In genomic region chrX:71365510-71365909, GRCm38 (mm10) we compare ENCODE assay signal across 8 mouse cellular contexts. TPM values are rescaled to one million over a fixed set of nuclear protein-coding genes. Genes with fewer than 3 reads are reported as not detected.
A peak's percentile ranks its signal among the peaks of the same experiment; 100 is the strongest.
DNase-seq lines count a peak whose midpoint lies in the region; ATAC-seq and TF ChIP-seq lines count a peak whose summit lies in the region.

No protein-coding gene starts in this region.

- H3K4me3 ChIP-seq in heart, embryonic 11.5 days (ENCODE audit: low read depth, low read length) = peak overlapping the region; percentile 61
- H3K4me3 ChIP-seq in ES-Bruce4 (ENCODE audit: low read depth, low read length) = no peak overlapping the region; the same call in 1 of the 2 replicates
- peak overlapping the region; percentile 74 for H3K4me3 ChIP-seq in liver, embryonic 15.5 days (replicated peaks)

- no peak for TF ChIP-seq POLR2A in ES-Bruce4 (IDR thresholded peaks at IDR 0.05; ENCODE audit: insufficient read depth, low read length)

- H3K36me3 ChIP-seq in heart, embryonic 11.5 days (ENCODE audit: control insufficient read depth, insufficient read depth, low read length) = no peaks in the 10 kb centered on the region
- no peaks in the 10 kb centered on the region for H3K36me3 ChIP-seq in ES-Bruce4 (ENCODE audit: control insufficient read depth, insufficient read depth, low read length, poor library complexity, severe bottlenecking)
- no peaks in the 10 kb centered on the region for H3K36me3 ChIP-seq in liver, embryonic 15.5 days (replicated peaks)

- no peaks in the 10 kb centered on the region for H3K9me3 ChIP-seq in heart, embryonic 11.5 days (replicated peaks; ENCODE audit: control insufficient read depth, low read length)
- no peaks in the 10 kb centered on the region for H3K9me3 ChIP-seq in ES-Bruce4 (replicated peaks; ENCODE audit: control insufficient read depth, insufficient read depth, low read length, poor library complexity, severe bottlenecking)
- no peaks in the 10 kb centered on the region for H3K9me3 ChIP-seq in liver, embryonic 15.5 days (replicated peaks)

- no peak overlapping the region for H3K9ac ChIP-seq in heart, embryonic 11.5 days (ENCODE audit: low read depth, low read length)
- peak overlapping the region; percentile 61 for H3K9ac ChIP-seq in ES-Bruce4 (ENCODE audit: low read depth, poor library complexity, severe bottlenecking)
- H3K9ac ChIP-seq in liver, embryonic 15.5 days = peak overlapping the region; percentile 78; the same call in 1 of the 2 replicates

- H3K27ac ChIP-seq in heart, embryonic 11.5 days (ENCODE audit: low read depth, low read length) = no peak overlapping the region
- no peak overlapping the region for H3K27ac ChIP-seq in ES-Bruce4 (ENCODE audit: insufficient read depth, low read length)
- H3K27ac ChIP-seq in liver, embryonic 15.5 days (replicated peaks) = no peak overlapping the region

- no peak for DNase-seq in heart, postnatal 25 days (ENCODE audit: low spot score)
- DNase-seq in yolk sac, embryonic 10.5 days (ENCODE audit: low spot score) = no peak
- no peak for DNase-seq in frontal cortex, postnatal 14 days (ENCODE audit: low spot score in 2 of 2)

- H3K4me1 ChIP-seq in heart, embryonic 11.5 days (ENCODE audit: control insufficient read depth, insufficient read depth, low read length) = no peaks in the 10 kb centered on the region
- no peaks in the 10 kb centered on the region for H3K4me1 ChIP-seq in ES-Bruce4 (ENCODE audit: control insufficient read depth, insufficient read depth, low read length)
- H3K4me1 ChIP-seq in liver, embryonic 15.5 days (replicated peaks) = peaks cover 13% of the 10 kb centered on the region

- 66% methylated on average over 3 of the region's 3 CpGs for WGBS in heart, embryonic 11.5 days (ENCODE audit: insufficient replicate concordance)
- 48% methylated on average over 3 of the region's 3 CpGs for WGBS in liver, embryonic 15.5 days (ENCODE audit: insufficient replicate concordance)

- TF ChIP-seq EP300 in ES-Bruce4 (IDR thresholded peaks at IDR 0.05; ENCODE audit: insufficient read depth, low read depth, low read length) = no peak

- no peaks in the 10 kb centered on the region for H3K27me3 ChIP-seq in heart, embryonic 11.5 days (ENCODE audit: control insufficient read depth, insufficient read depth, low read length)
- H3K27me3 ChIP-seq in ES-Bruce4 (ENCODE audit: control insufficient read depth, insufficient read depth, low read length, poor library complexity, severe bottlenecking) = no peaks in the 10 kb centered on the region
- no peaks in the 10 kb centered on the region for H3K27me3 ChIP-seq in liver, embryonic 15.5 days

- intact Hi-C loops in heart, postnatal 25 days (cut with DNase I) = no loop called here

- peak overlapping the region; percentile 66 for H3K4me2 ChIP-seq in heart, embryonic 11.5 days
- H3K4me2 ChIP-seq in liver, embryonic 15.5 days = peak overlapping the region; percentile 79

- no peak for TF ChIP-seq CTCF in ES-Bruce4 (IDR thresholded peaks at IDR 0.05; ENCODE audit: low read depth, low read length)

- no peak for ATAC-seq in heart, embryonic 11.5 days (replicated peaks; ENCODE audit: insufficient number of reproducible peaks, low FRiP score, low TSS enrichment)
- peak; percentile 35 for ATAC-seq in granulocyte monocyte progenitor cell, adult 5-6 weeks (replicated peaks; ENCODE audit: poor library complexity, severe bottlenecking)
- no peak for ATAC-seq in liver, embryonic 15.5 days (ENCODE audit: insufficient read depth)
- no peak for ATAC-seq in frontal cortex, adult (ENCODE audit: low TSS enrichment)

RNA-seq across cellular contexts. Expression of gene Mtmr1, which starts 0.9 kb away (rescaled TPM):
- polyA plus RNA-seq in heart, embryonic 11.5 days (2014; fragmentation: Nextera tagmentation; extraction: Ambion mirVana) = 11.3 and 11.7 TPM in 2 replicates
- 10 to 100 TPM; 27.6 to 27.8 TPM for total RNA-seq in heart, postnatal 25 days (2021)
- 8.1 and 9.4 TPM in 2 replicates for polyA plus RNA-seq in ES-Bruce4 (2011; ENCODE audit: insufficient read depth, insufficient read length, low read depth, missing spikeins)
- total RNA-seq in granulocyte monocyte progenitor cell, adult 5-6 weeks (2014; fragmentation: Nextera tagmentation) = 44.9 and 49.7 TPM in 2 replicates
- 44.3 and 45.2 TPM in 2 replicates for total RNA-seq in granulocyte monocyte progenitor cell, adult 5-6 weeks (2017)
- polyA plus RNA-seq in liver, embryonic 15.5 days (2015; fragmentation: Nextera tagmentation; extraction: Ambion mirVana) = 4.8 and 5.0 TPM in 2 replicates
